Mouse (Mus musculus) heart, postnatal 0 days (tissue): ENCODE results near the gene Frs3. TPM values are rescaled to one million over a fixed set of nuclear protein-coding genes. Genes with fewer than 3 reads are reported as not detected.
A peak's percentile ranks its signal among the peaks of the same experiment; 100 is the strongest.

Source experiments
- ATAC-seq: fragments of 200-750 bp; cut with Nextera tagmentation; 2 replicates; pipeline ENCODE4 v1.8.0; 2017; ENCODE audit warnings: low read depth, moderate number of reproducible peaks, moderate library complexity; ENCODE audit not compliant: insufficient read depth
- DNase-seq: peaks from one replicate; pipeline ENCODE4 v3.0.0-alpha.2; 2016; ENCODE audit warnings: low spot score
- H3K27ac ChIP-seq: fragments of 300-500 bp; sonication (generic); 2 replicates; pipeline ENCODE4 v1.5.1; 2014; ENCODE audit warnings: low read depth, mild to moderate bottlenecking
- H3K27me3 ChIP-seq: fragments of 300-500 bp; sonication (generic); 2 replicates; pipeline ENCODE4 v1.6.1; 2014; ENCODE audit warnings: low read length, mixed read lengths; ENCODE audit not compliant: control insufficient read depth, insufficient read depth
- H3K36me3 ChIP-seq: fragments of 300-500 bp; sonication (generic); replicated peaks from 2 replicates; pipeline ENCODE4 v1.6.1; 2014; ENCODE audit warnings: low read length, mixed read lengths; ENCODE audit not compliant: control insufficient read depth, insufficient read depth
- H3K4me1 ChIP-seq: fragments of 300-500 bp; sonication (generic); 2 replicates; pipeline ENCODE4 v1.6.1; 2014; ENCODE audit warnings: antibody characterized with exemption; ENCODE audit not compliant: control insufficient read depth, insufficient read depth
- H3K4me2 ChIP-seq: fragments of 300-500 bp; sonication (generic); 2 replicates; pipeline ENCODE4 v1.6.1; 2014; ENCODE audit warnings: low read depth, mild to moderate bottlenecking, low read length, moderate library complexity
- H3K4me3 ChIP-seq: fragments of 300-500 bp; sonication (generic); 2 replicates; pipeline ENCODE4 v1.5.1; 2014; ENCODE audit warnings: low read depth, low read length
- H3K9ac ChIP-seq: fragments of 300-500 bp; sonication (generic); replicated peaks from 2 replicates; pipeline ENCODE4 v1.6.1; 2014; ENCODE audit warnings: low read depth, low read length, mixed read lengths
- H3K9me3 ChIP-seq: fragments of 300-500 bp; sonication (generic); replicated peaks from 2 replicates; pipeline ENCODE4 v1.6.1; 2016; ENCODE audit warnings: low read length; ENCODE audit not compliant: control insufficient read depth
- CTCF ChIP-seq: IDR thresholded peaks from 2 replicates; pipeline ENCODE4 v1.5.1; 2016; ENCODE audit warnings: antibody characterized with exemption, control low read depth, low read depth
- EP300 ChIP-seq: IDR thresholded peaks from 2 replicates; pipeline ENCODE4 v1.6.1; 2016; ENCODE audit warnings: antibody characterized with exemption, low read depth
- WGBS: fragments of 180-500 bp; shearing (Covaris S2); extraction: QIAGEN DNeasy Blood & Tissue Kit; methylation state at CpG from one replicate; pipeline ENCODE4 v1.1.7; 2014; 5-methylcytosine and 5-hydroxymethylcytosine counted together
- polyA plus RNA-seq: library from polyadenylated mRNA; unstranded; fragments of >200 nt; fragmentation: Nextera tagmentation; extraction: Ambion mirVana; gene quantifications from 2 replicates; pipeline ENCODE4 v1.2.1, GENCODE M21; 2015
- total RNA-seq: library from RNA; depleted of rRNA; stranded (reverse); fragments of >200 nt; gene quantifications from 2 replicates; pipeline ENCODE4 v1.2.3, GENCODE M21; 2014; ENCODE audit warnings: low replicate concordance

Gene Frs3
- total and polyA plus RNA-seq, 2 experiments from 2014 or later, result 4.2 to 18.9 TPM

DNA sequence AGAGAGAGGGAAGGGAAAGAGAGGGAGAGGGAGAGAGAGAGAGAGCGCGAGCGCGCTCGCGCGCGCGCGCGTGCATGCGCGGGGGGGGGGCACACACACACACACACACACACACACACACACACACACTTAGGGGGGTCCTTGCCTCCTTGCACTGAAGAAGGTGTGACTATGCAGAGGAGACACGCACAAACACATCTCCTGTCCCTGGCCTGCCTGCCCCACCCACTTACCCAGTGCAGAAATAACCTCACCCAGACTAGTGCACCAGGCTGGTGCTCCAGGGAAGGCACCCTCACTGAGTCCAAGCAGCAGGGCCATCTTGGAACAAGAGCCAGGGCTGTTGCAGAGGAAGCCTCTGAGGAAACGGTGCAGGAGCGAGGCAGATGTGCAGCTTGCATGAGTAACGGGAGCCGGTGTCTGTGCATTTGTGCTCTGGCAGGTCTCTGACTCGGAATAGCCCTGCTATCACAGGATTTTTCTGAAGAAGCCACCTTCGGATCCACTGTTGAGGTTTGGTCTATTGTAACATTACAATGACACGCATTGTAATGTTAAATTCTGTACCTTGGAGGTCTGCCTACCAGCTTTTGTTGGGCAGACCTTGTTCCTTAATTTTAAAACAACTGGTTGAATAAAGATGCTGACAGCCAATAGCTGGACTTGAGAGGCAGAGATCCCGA lies 24.2 kb downstream of the Frs3 start:
- TF ChIP-seq EP300, result no peak
- H3K4me1 ChIP-seq, result no peaks in the 10 kb centered on the region
- DNase-seq, result no peak
- ATAC-seq, result 0 out of 2 replicates have a peak, but pooled peaks have one; percentile 47
- H3K9me3 ChIP-seq, result no peaks in the 10 kb centered on the region
- H3K27me3 ChIP-seq, result no peaks in the 10 kb centered on the region
- H3K27ac ChIP-seq, result no peak overlapping the region
- H3K4me3 ChIP-seq, result no peak overlapping the region
- H3K36me3 ChIP-seq, result no peaks in the 10 kb centered on the region
- 56% methylated on average over 13 of the region's 22 CpGs for WGBS
- no peak overlapping the region for H3K9ac ChIP-seq
- H3K4me2 ChIP-seq, result no peak overlapping the region

DNA sequence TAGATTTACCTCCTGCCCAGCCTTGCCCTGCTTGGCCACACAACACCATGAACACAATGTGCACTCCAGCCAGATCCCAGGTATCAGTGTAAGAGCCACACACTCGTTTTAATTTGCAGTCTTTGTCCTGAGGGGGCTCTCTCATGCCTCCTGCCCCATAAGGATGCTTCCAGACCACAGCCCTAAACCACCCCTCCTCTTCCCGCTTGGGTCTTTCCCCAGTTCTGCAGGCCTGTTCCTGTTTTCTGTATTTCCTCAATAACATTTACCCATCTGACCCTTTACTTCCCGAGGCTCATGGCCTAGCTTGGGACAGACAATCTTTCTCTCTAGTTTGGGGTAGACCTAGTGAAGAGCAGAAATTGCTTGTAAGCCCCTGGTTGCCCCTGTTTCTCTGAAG lies 26.2 kb downstream of the Frs3 start:
- Histone ChIP-seq H3K4me1 (no peaks in the 10 kb centered on the region), H3K4me2 (no peak overlapping the region), H3K4me3 (no peak overlapping the region), H3K27ac (no peak overlapping the region), H3K9ac (no peak overlapping the region), H3K27me3 (no peaks in the 10 kb centered on the region), H3K36me3 (no peaks in the 10 kb centered on the region), H3K9me3 (no peaks in the 10 kb centered on the region)
- no peak for ATAC-seq
- TF ChIP-seq EP300 (no peak), CTCF (no peak)
- no peak for DNase-seq
- 51% methylated on average over 3 of the region's 3 CpGs for WGBS

DNA sequence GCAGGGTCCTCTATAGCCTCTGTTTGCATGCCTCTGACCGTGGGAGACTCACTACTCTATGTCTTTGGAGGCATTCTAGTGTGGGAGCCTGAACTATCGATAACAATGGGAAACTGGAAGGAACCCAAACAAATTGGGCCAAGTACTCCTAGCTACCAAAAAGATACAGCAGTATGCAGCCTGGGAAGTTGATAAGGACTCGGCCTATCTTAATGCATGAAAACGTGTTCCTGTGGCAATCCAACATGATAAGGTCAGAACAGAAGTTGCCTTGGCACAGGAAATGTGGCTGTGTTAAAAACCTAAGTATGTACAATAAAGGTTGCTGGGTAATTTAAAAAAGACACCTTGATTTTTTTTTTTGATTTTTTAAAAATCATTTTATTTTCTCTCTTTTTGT lies 32.4 kb downstream of the Frs3 start:
- ATAC-seq (no peak), DNase-seq (no peak)
- Histone ChIP-seq H3K4me1 (no peaks in the 10 kb centered on the region), H3K36me3 (no peaks in the 10 kb centered on the region), H3K4me3 (no peak overlapping the region), H3K9ac (no peak overlapping the region), H3K9me3 (no peaks in the 10 kb centered on the region), H3K4me2 (no peak overlapping the region), H3K27me3 (no peaks in the 10 kb centered on the region), H3K27ac (no peak overlapping the region)
- WGBS, result 18% methylated on average over 4 of the region's 4 CpGs
- TF ChIP-seq EP300 (no peak), CTCF (no peak)

- Histone ChIP-seq H3K4me1 (no peaks in the 10 kb centered on the region), H3K27ac (no peak within 1 kb of the TSS), H3K4me3 (no peak within 1 kb of the TSS), H3K9ac (no peak within 1 kb of the TSS), H3K36me3 (no peaks in the 10 kb centered on the region), H3K27me3 (no peaks in the 10 kb centered on the region), H3K4me2 (no peak within 1 kb of the TSS), H3K9me3 (no peaks in the 10 kb centered on the region)
- no peak for ATAC-seq
- 82% methylated on average over 11 of the region's 11 CpGs for WGBS
- DNase-seq, result no peak
- TF ChIP-seq CTCF (no peak), EP300 (no peak)
Observed at GRCm38 (mm10) chr17:47726566-47726965, 37.7 kb downstream of the Frs3 start, which contains the start of gene Pgc. Pgc (plus strand) TSS chr17:47726842.

- no peak for TF ChIP-seq EP300
- TF ChIP-seq CTCF, result no peak
- Histone ChIP-seq H3K9ac (no peak overlapping the region), H3K4me2 (no peak overlapping the region), H3K4me3 (no peak overlapping the region), H3K4me1 (no peaks in the 10 kb centered on the region), H3K27me3 (no peaks in the 10 kb centered on the region), H3K36me3 (no peaks in the 10 kb centered on the region), H3K27ac (no peak overlapping the region), H3K9me3 (no peaks in the 10 kb centered on the region)
- WGBS, result 57% methylated on average over 24 of the region's 24 CpGs
- DNase-seq (peak; percentile 28), ATAC-seq (no peak)
Observed at GRCm38 (mm10) chr17:47730633-47731575, 42.1 kb downstream of the Frs3 start.
